In genomic region chr2:135323955-135324302, GRCm38 (mm10) we compare ENCODE assay signal across 8 mouse cellular contexts.
DNase-seq lines count a peak whose midpoint lies in the region; ATAC-seq and TF ChIP-seq lines count a peak whose summit lies in the region.

No protein-coding gene starts in this region.

- H3K4me1 ChIP-seq in E14TG2a.4 (replicated peaks; ENCODE audit: low read depth, low read length) = peaks cover 4% of the 10 kb centered on the region
- no peaks in the 10 kb centered on the region for H3K4me1 ChIP-seq in heart, embryonic 15.5 days (replicated peaks)
- no peaks in the 10 kb centered on the region for H3K4me1 ChIP-seq in liver, embryonic 13.5 days (replicated peaks)
- peaks cover 11% of the 10 kb centered on the region for H3K4me1 ChIP-seq in neural tube, embryonic 15.5 days

- no peak overlapping the region for H3K27ac ChIP-seq in heart, embryonic 15.5 days
- no peak overlapping the region for H3K27ac ChIP-seq in liver, embryonic 13.5 days
- H3K27ac ChIP-seq in neural tube, embryonic 15.5 days (replicated peaks) = peak overlapping the region; percentile 30

- H3K4me2 ChIP-seq in heart, embryonic 15.5 days = peak overlapping the region; percentile 25; the same call in 1 of the 2 replicates
- no peak overlapping the region for H3K4me2 ChIP-seq in liver, embryonic 13.5 days
- H3K4me2 ChIP-seq in neural tube, embryonic 15.5 days = peak overlapping the region; percentile 55

- 0 out of 2 replicates have a peak, but pooled peaks have one; percentile 30 for ATAC-seq in erythroblast, adult 5-6 weeks (replicated peaks; ENCODE audit: low FRiP score, poor library complexity, severe bottlenecking)
- ATAC-seq in heart, embryonic 15.5 days (replicated peaks; ENCODE audit: insufficient number of reproducible peaks, insufficient read depth, low FRiP score, low read depth) = 0 out of 2 replicates have a peak, but pooled peaks have one; percentile 35
- ATAC-seq in liver, embryonic 13.5 days (ENCODE audit: low read depth) = 0 out of 2 replicates have a peak, but pooled peaks have one; percentile 47
- peak; percentile 90 for ATAC-seq in neural tube, embryonic 15.5 days (ENCODE audit: low FRiP score)

- H3K27me3 ChIP-seq in E14TG2a.4 (ENCODE audit: insufficient read depth, low read length) = 0 out of 2 replicates have a peak, but pooled peaks cover 2% of the 10 kb centered on the region
- no peaks in the 10 kb centered on the region for H3K27me3 ChIP-seq in heart, embryonic 15.5 days
- no peaks in the 10 kb centered on the region for H3K27me3 ChIP-seq in liver, embryonic 13.5 days
- H3K27me3 ChIP-seq in neural tube, embryonic 15.5 days (replicated peaks) = no peaks in the 10 kb centered on the region

- no peaks in the 10 kb centered on the region for H3K36me3 ChIP-seq in E14TG2a.4 (ENCODE audit: insufficient read depth, low read length)
- no peaks in the 10 kb centered on the region for H3K36me3 ChIP-seq in heart, embryonic 15.5 days
- no peaks in the 10 kb centered on the region for H3K36me3 ChIP-seq in liver, embryonic 13.5 days
- 0 out of 2 replicates have a peak, but pooled peaks cover 3% of the 10 kb centered on the region for H3K36me3 ChIP-seq in neural tube, embryonic 15.5 days

- peak; percentile 59 for DNase-seq in brain, embryonic 18.5 days (ENCODE audit: low read depth, low spot score)
- DNase-seq in kidney, postnatal 10 days = peak; percentile 91
- DNase-seq in liver, embryonic 13.5 days = peak; percentile 6
- peak; percentile 8 to 10 for DNase-seq in thymus, postnatal 36 days

- no peaks in the 10 kb centered on the region for H3K9me3 ChIP-seq in E14TG2a.4 (ENCODE audit: low read length)
- H3K9me3 ChIP-seq in heart, embryonic 15.5 days (replicated peaks) = no peaks in the 10 kb centered on the region
- H3K9me3 ChIP-seq in liver, embryonic 13.5 days (replicated peaks) = no peaks in the 10 kb centered on the region
- no peaks in the 10 kb centered on the region for H3K9me3 ChIP-seq in neural tube, embryonic 15.5 days (replicated peaks)

- 55% methylated on average over 4 of the region's 4 CpGs for WGBS in heart, embryonic 15.5 days
- 46% methylated on average over 4 of the region's 4 CpGs for WGBS in liver, embryonic 13.5 days (ENCODE audit: insufficient replicate concordance)
- 13% methylated on average over 4 of the region's 4 CpGs for WGBS in neural tube, embryonic 15.5 days

- H3K4me3 ChIP-seq in E14TG2a.4 (replicated peaks; ENCODE audit: low read length) = no peak overlapping the region
- H3K4me3 ChIP-seq in heart, embryonic 15.5 days = no peak overlapping the region
- H3K4me3 ChIP-seq in liver, embryonic 13.5 days (replicated peaks) = no peak overlapping the region
- H3K4me3 ChIP-seq in neural tube, embryonic 15.5 days (replicated peaks) = peak overlapping the region; percentile 35

- TF ChIP-seq CTCF in E14TG2a.4 (conservative IDR thresholded peaks at IDR 0.05; ENCODE audit: low read length) = peak; percentile 87

- H3K9ac ChIP-seq in heart, embryonic 15.5 days = no peak overlapping the region
- no peak overlapping the region for H3K9ac ChIP-seq in liver, embryonic 13.5 days
- no peak overlapping the region for H3K9ac ChIP-seq in neural tube, embryonic 15.5 days (replicated peaks)

Comparison
In these comparisons a context has a peak if more than half of its experiments do, and no peak if none do; other contexts are left out.
1. DNase-seq: peak in every context shown above with its lines; median percentile 91 in kidney, postnatal 10 days; 59 in brain, embryonic 18.5 days; 9 in thymus, postnatal 36 days; 6 in liver, embryonic 13.5 days.
2. ATAC-seq: peak in every context shown above with its lines; median percentile 90 in neural tube, embryonic 15.5 days; 47 in liver, embryonic 13.5 days; 35 in heart, embryonic 15.5 days; 30 in erythroblast, adult 5-6 weeks.